Mouse (Mus musculus) limb, embryonic 14.5 days (tissue): ENCODE results near the gene Corin. TPM values are rescaled to one million over a fixed set of nuclear protein-coding genes. Genes with fewer than 3 reads are reported as not detected.

ENCODE experiments used
- ATAC-seq: fragments of 200-750 bp; cut with Nextera tagmentation; 2 replicates; pipeline ENCODE4 v1.8.0; 2017; ENCODE audit warnings: low read depth, moderate number of reproducible peaks, moderate TSS enrichment; ENCODE audit not compliant: low FRiP score
- DNase-seq: peaks from one replicate; pipeline ENCODE4 v3.0.0-alpha.2; 2015; ENCODE audit warnings: low spot score
- H3K27ac ChIP-seq: fragments of 300-500 bp; sonication (generic); replicated peaks from 2 replicates; pipeline ENCODE4 v1.5.1; 2014; ENCODE audit warnings: low read depth, mild to moderate bottlenecking, low read length, moderate library complexity, mixed read lengths
- H3K27me3 ChIP-seq: fragments of 300-500 bp; sonication (generic); 2 replicates; pipeline ENCODE4 v1.6.1; 2014; ENCODE audit warnings: low read length, mixed read lengths; ENCODE audit not compliant: control insufficient read depth, insufficient read depth
- H3K36me3 ChIP-seq: fragments of 300-500 bp; sonication (generic); 2 replicates; pipeline ENCODE4 v1.6.1; 2014; ENCODE audit warnings: mild to moderate bottlenecking, low read length, moderate library complexity, mixed read lengths; ENCODE audit not compliant: control insufficient read depth, insufficient read depth
- H3K4me1 ChIP-seq: fragments of 300-500 bp; sonication (generic); 2 replicates; pipeline ENCODE4 v1.6.1; 2014; ENCODE audit warnings: antibody characterized with exemption, low read length, mixed read lengths; ENCODE audit not compliant: control insufficient read depth, insufficient read depth
- H3K4me2 ChIP-seq: fragments of 300-500 bp; sonication (generic); replicated peaks from 2 replicates; pipeline ENCODE4 v1.6.1; 2014; ENCODE audit warnings: low read depth, mild to moderate bottlenecking, low read length, moderate library complexity; ENCODE audit not compliant: severe bottlenecking
- H3K4me3 ChIP-seq: fragments of 300-500 bp; sonication (generic); replicated peaks from 2 replicates; pipeline ENCODE4 v1.5.1; 2014; ENCODE audit warnings: low read length
- H3K9ac ChIP-seq: fragments of 300-500 bp; sonication (generic); 2 replicates; pipeline ENCODE4 v1.6.1; 2014; ENCODE audit warnings: mild to moderate bottlenecking, low read depth, low read length, moderate library complexity; ENCODE audit not compliant: severe bottlenecking
- H3K9me3 ChIP-seq: fragments of 300-500 bp; sonication (generic); 2 replicates; pipeline ENCODE4 v1.6.1; 2016; ENCODE audit warnings: low read length; ENCODE audit not compliant: control insufficient read depth
- POLR2A ChIP-seq: fragments of 200-500 bp; IDR thresholded peaks from 2 replicates; pipeline ENCODE4 v1.8.0; 2012; ENCODE audit warnings: inconsistent platforms, mild to moderate bottlenecking, moderate library complexity, borderline replicate concordance; ENCODE audit not compliant: insufficient read depth, insufficient read length; ENCODE audit errors: extremely low read depth
- WGBS: fragments of 180-500 bp; shearing (Covaris S2); extraction: QIAGEN DNeasy Blood & Tissue Kit; methylation state at CpG from one replicate; pipeline ENCODE4 v1.1.7; 2014; 5-methylcytosine and 5-hydroxymethylcytosine counted together
- polyA plus RNA-seq, 2 experiments: library from polyadenylated mRNA; depleted of rRNA in 1 of 2; stranded (reverse) in 1 of 2; unstranded in 1 of 2; fragments of >200 nt; fragmentation: Nextera tagmentation in 1 of 2; extraction: Ambion mirVana in 1 of 2; gene quantifications; 2 replicates each; pipeline versions ENCODE4 v1.2.1 to v1.2.3; 2012 to 2014

Corin gene
- polyA plus RNA-seq, 2 experiments = 4.2 to 5.3 TPM

- no peaks in the 10 kb centered on the region for H3K27me3 ChIP-seq
- ATAC-seq (no peak), DNase-seq (no peak)
- H3K4me1 ChIP-seq = no peaks in the 10 kb centered on the region
- no peak overlapping the region for H3K4me3 ChIP-seq
- H3K9ac ChIP-seq = no peak overlapping the region
- H3K4me2 ChIP-seq = no peak overlapping the region
- 86% methylated on average over 10 of the region's 10 CpGs for WGBS
- no peaks in the 10 kb centered on the region for H3K9me3 ChIP-seq
- H3K27ac ChIP-seq = no peak overlapping the region
- H3K36me3 ChIP-seq = peaks cover 7% of the 10 kb centered on the region; the same call in 1 of the 2 replicates
- no peak for TF ChIP-seq POLR2A
Measured at GRCm38 (mm10) chr5:72298418-72299104, 205.7 kb downstream of the Corin start.

- Histone ChIP-seq H3K9me3 (no peaks in the 10 kb centered on the region), H3K4me3 (no peak overlapping the region), H3K27me3 (no peaks in the 10 kb centered on the region), H3K27ac (no peak overlapping the region), H3K36me3 (peaks cover 10% of the 10 kb centered on the region; the same call in 1 of the 2 replicates), H3K4me1 (peaks cover 4% of the 10 kb centered on the region; the same call in 1 of the 2 replicates), H3K9ac (no peak overlapping the region), H3K4me2 (no peak overlapping the region)
- WGBS = 87% methylated on average over 3 of the region's 3 CpGs
- ATAC-seq (no peak), DNase-seq (no peak)
- TF ChIP-seq POLR2A = no peak
Measured at GRCm38 (mm10) chr5:72285077-72285476, 219.2 kb downstream of the Corin start.

- ATAC-seq = no peak
- H3K9me3 ChIP-seq = no peaks in the 10 kb centered on the region
- peaks cover 4% of the 10 kb centered on the region; the same call in 1 of the 2 replicates for H3K4me1 ChIP-seq
- no peak overlapping the region for H3K9ac ChIP-seq
- H3K4me2 ChIP-seq = no peak overlapping the region
- H3K27me3 ChIP-seq = no peaks in the 10 kb centered on the region
- peaks cover 3% of the 10 kb centered on the region for H3K36me3 ChIP-seq
- 17% methylated on average over 2 of the region's 2 CpGs for WGBS
- no peak for TF ChIP-seq POLR2A
- no peak overlapping the region; the same call in 1 of the 2 replicates for H3K27ac ChIP-seq
- no peak for DNase-seq
- no peak overlapping the region for H3K4me3 ChIP-seq
Measured at GRCm38 (mm10) chr5:72282907-72283306, 221.4 kb downstream of the Corin start.

GRCm38 (mm10) chr5:72269652-72270051, 234.6 kb downstream of the Corin start:
- H3K36me3 ChIP-seq = peaks cover 4% of the 10 kb centered on the region; the same call in 1 of the 2 replicates
- H3K9ac ChIP-seq = no peak overlapping the region
- TF ChIP-seq POLR2A = no peak
- no peaks in the 10 kb centered on the region for H3K4me1 ChIP-seq
- H3K4me2 ChIP-seq = no peak overlapping the region
- no peak overlapping the region for H3K27ac ChIP-seq
- no peaks in the 10 kb centered on the region for H3K9me3 ChIP-seq
- no peak overlapping the region for H3K4me3 ChIP-seq
- no peaks in the 10 kb centered on the region for H3K27me3 ChIP-seq
- DNase-seq (peak; percentile 36), ATAC-seq (no peak)
- WGBS = 62% methylated on average over 8 of the region's 8 CpGs

DNA sequence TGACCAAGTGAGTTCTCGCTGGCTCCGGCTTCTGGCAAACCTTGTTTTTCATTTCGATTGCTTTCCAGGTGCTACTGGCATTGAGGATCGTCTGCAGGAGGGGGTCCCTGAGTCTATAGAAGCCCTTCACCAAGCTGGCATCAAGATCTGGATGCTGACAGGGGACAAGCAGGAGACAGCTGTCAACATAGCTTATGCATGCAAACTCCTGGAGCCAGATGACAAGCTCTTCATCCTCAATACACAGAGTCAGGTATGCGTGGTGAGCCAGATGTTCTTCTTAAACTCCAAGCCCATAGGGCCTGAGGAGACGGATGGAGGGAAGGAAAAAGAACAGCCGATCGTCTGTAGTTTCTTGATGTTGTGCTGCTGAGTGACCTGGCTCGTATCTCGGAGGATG, 235.1 kb downstream of the Corin start:
- Histone ChIP-seq H3K4me3 (no peak overlapping the region), H3K27me3 (no peaks in the 10 kb centered on the region), H3K9me3 (no peaks in the 10 kb centered on the region), H3K9ac (no peak overlapping the region), H3K36me3 (peaks cover 6% of the 10 kb centered on the region; the same call in 1 of the 2 replicates), H3K4me2 (no peak overlapping the region), H3K27ac (no peak overlapping the region), H3K4me1 (no peaks in the 10 kb centered on the region)
- 79% methylated on average over 10 of the region's 10 CpGs for whole genome bisulfite sequencing
- TF ChIP-seq POLR2A = no peak
- ATAC-seq (no peak), DNase-seq (no peak)
